Mouse (Mus musculus) neutrophil, adult 83 days (primary cell): ENCODE results near the gene Adam34. TPM values are rescaled to one million over a fixed set of nuclear protein-coding genes. Genes with fewer than 3 reads are reported as not detected.

Experiments used
- total RNA-seq, 2 experiments: library from RNA; stranded (reverse); gene quantifications; one replicate each; pipeline ENCODE4 v1.2.4; 2023

The Adam34 gene
- not detected for total RNA-seq

GRCm38 (mm10) chr8:43709949-43710348 is at the start of gene Adam34:
Adam34 (minus strand) TSS chr8:43710049.

GRCm38 (mm10) chr8:43627176-43627575 is 82.7 kb downstream of the Adam34 start, which contains the start of gene Gm5346:
Gm5346 (minus strand) TSS chr8:43627276.

Other genes with a start within 250 kb of the Adam34 start
- not detected for gene Adam26b, start 181.9 kb downstream of the Adam34 start, total RNA-seq
- not detected for gene Adam26a, start 133.3 kb downstream of the Adam34 start, total RNA-seq
- gene Gm5346, start 82.8 kb downstream of the Adam34 start, total RNA-seq, result not detected